Mouse (Mus musculus) adrenal gland, adult 10 weeks (tissue): ENCODE measurements around the gene Olfr91. TPM values are rescaled to one million over a fixed set of nuclear protein-coding genes. Genes with fewer than 3 reads are reported as not detected.

ENCODE experiments used
- polyA plus RNA-seq: library from polyadenylated mRNA; stranded (reverse); fragments of 350-450 nt; fragmentation: Illumina TruSeq; extraction: RNeasy Lipid Tissue Mini Kit (QIAGEN cat#74804); gene quantifications from one replicate; pipeline ENCODE4 v1.2.3, GENCODE M21; 2014; ENCODE audit warnings: low read depth, low replicate concordance

Gene Olfr91
- not detected for polyA plus RNA-seq

GRCm38 (mm10) chr17:37098178-37098577, at the start of gene Olfr91:
Gene Olfr91, minus strand, starts transcription at chr17:37098278.

GRCm38 (mm10) chr17:37119988-37120387, 21.9 kb upstream of the Olfr91 start, which contains the start of gene Olfr92:
Gene Olfr92, minus strand, starts transcription at chr17:37120088.

GRCm38 (mm10) chr17:37088399-37088798, 9.7 kb downstream of the Olfr91 start, which contains the start of gene Olfr90:
Gene Olfr90, minus strand, starts transcription at chr17:37088499.

DNA sequence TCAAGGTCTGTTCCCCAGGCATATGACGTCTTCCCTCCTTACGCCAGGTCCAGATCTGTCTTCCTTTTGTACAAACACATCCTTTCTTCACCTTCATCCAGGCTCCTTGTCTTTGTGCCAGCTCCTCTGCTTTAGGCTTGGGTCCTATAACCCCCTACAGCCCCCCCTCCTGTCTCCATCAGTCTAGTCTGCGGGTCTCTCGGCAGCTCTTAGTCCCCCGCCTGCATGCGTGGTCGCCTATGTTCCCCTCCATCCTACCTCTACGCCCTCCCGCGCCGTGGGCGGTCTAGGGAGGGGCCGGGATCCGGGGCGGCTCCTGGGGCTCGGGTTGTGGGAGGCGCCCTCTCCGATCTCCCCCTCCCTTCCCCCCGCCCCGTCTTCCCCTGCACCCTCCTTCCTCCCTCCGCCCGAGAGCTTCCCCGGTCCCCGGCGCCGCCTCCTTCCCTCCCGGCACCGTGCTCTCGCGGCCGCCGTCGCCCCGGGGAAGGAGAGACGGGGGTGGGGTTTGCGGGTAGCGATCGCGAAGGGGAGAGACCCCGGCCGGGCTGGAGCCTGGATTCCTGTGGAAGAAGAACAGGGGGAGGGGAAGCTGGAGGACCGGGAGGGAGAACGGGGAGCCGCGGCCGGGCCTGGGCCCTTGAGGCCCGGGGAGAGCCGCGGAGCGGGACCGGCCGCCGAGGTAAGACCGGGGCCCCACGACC, 52.3 kb downstream of the Olfr91 start, which contains the start of gene Gabbr1:
Gene Gabbr1 (plus strand): TSS at position 356 of the 701 bp plus-strand sequence.

Other genes with a start within 250 kb of the Olfr91 start
- gene Trim15, start 231.1 kb downstream of the Olfr91 start, polyA plus RNA-seq, result not detected
- not detected for gene Trim10, start 228.7 kb downstream of the Olfr91 start, polyA plus RNA-seq
- gene Trim40, start 208.2 kb downstream of the Olfr91 start, polyA plus RNA-seq, result 0.41 TPM
- not detected for gene Trim31, start 200.2 kb downstream of the Olfr91 start, polyA plus RNA-seq
- not detected for gene Rnf39, start 155.4 kb downstream of the Olfr91 start, polyA plus RNA-seq
- 9.0 TPM for gene Ppp1r11, start 146.5 kb downstream of the Olfr91 start, polyA plus RNA-seq
- gene Znrd1, start 139.7 kb downstream of the Olfr91 start, polyA plus RNA-seq, result 18.0 TPM
- 26.9 TPM for gene Znrd1as, start 139.7 kb downstream of the Olfr91 start, polyA plus RNA-seq
- gene 2410137M14Rik, start 117.0 kb downstream of the Olfr91 start, polyA plus RNA-seq, result not detected
- not detected for gene H2-M5, start 108.7 kb downstream of the Olfr91 start, polyA plus RNA-seq
- gene Zfp57, start 97.1 kb downstream of the Olfr91 start, polyA plus RNA-seq, result 4.4 TPM
- gene Mog, start 74.9 kb downstream of the Olfr91 start, polyA plus RNA-seq, result not detected
- 34.8 TPM for gene Gabbr1, start 52.3 kb downstream of the Olfr91 start, polyA plus RNA-seq
- not detected for gene Olfr90, start 9.8 kb downstream of the Olfr91 start, polyA plus RNA-seq
- gene Olfr92, start 21.8 kb upstream of the Olfr91 start, polyA plus RNA-seq, result not detected
- gene Olfr93, start 63.2 kb upstream of the Olfr91 start, polyA plus RNA-seq, result not detected
- not detected for gene Ubd, start 95.6 kb upstream of the Olfr91 start, polyA plus RNA-seq
- gene Olfr94, start 102.7 kb upstream of the Olfr91 start, polyA plus RNA-seq, result not detected
- not detected for gene Olfr95, start 114.8 kb upstream of the Olfr91 start, polyA plus RNA-seq
- not detected for gene Olfr96, start 121.9 kb upstream of the Olfr91 start, polyA plus RNA-seq
- gene Olfr97, start 139.1 kb upstream of the Olfr91 start, polyA plus RNA-seq, result not detected
- gene Olfr98, start 165.5 kb upstream of the Olfr91 start, polyA plus RNA-seq, result not detected
- gene H2-M3, start 171.9 kb upstream of the Olfr91 start, polyA plus RNA-seq, result 0.58 TPM
- gene Olfr99, start 185.2 kb upstream of the Olfr91 start, polyA plus RNA-seq, result not detected
- gene Olfr101, start 206.0 kb upstream of the Olfr91 start, polyA plus RNA-seq, result not detected
- not detected for gene Olfr102, start 218.8 kb upstream of the Olfr91 start, polyA plus RNA-seq
- not detected for gene Olfr103, start 241.4 kb upstream of the Olfr91 start, polyA plus RNA-seq